Mouse (Mus musculus) limb, embryonic 12.5 days (tissue): ENCODE results near the gene Srd5a1. TPM values are rescaled to one million over a fixed set of nuclear protein-coding genes. Genes with fewer than 3 reads are reported as not detected.

ENCODE experiments used
- ATAC-seq: fragments of 200-750 bp; cut with Nextera tagmentation; 2 replicates; pipeline ENCODE4 v1.8.0; 2017; ENCODE audit warnings: low read depth, moderate TSS enrichment; ENCODE audit not compliant: insufficient number of reproducible peaks, insufficient read depth, low FRiP score, low TSS enrichment
- H3K27ac ChIP-seq: fragments of 300-500 bp; sonication (generic); 2 replicates; pipeline ENCODE4 v1.5.1; 2016; ENCODE audit warnings: mild to moderate bottlenecking, moderate library complexity
- H3K27me3 ChIP-seq: fragments of 300-500 bp; sonication (generic); 2 replicates; pipeline ENCODE4 v1.6.1; 2016; ENCODE audit warnings: mild to moderate bottlenecking, moderate library complexity
- H3K36me3 ChIP-seq: fragments of 300-500 bp; sonication (generic); 2 replicates; pipeline ENCODE4 v1.6.1; 2016; ENCODE audit warnings: mild to moderate bottlenecking, moderate library complexity
- H3K4me1 ChIP-seq: fragments of 300-500 bp; sonication (generic); replicated peaks from 2 replicates; pipeline ENCODE4 v1.6.1; 2016
- H3K4me2 ChIP-seq: fragments of 300-500 bp; sonication (generic); 2 replicates; pipeline ENCODE4 v1.6.1; 2016; ENCODE audit warnings: mild to moderate bottlenecking, moderate library complexity
- H3K4me3 ChIP-seq: fragments of 300-500 bp; sonication (generic); replicated peaks from 2 replicates; pipeline ENCODE4 v1.5.1; 2016; ENCODE audit warnings: mild to moderate bottlenecking
- H3K9ac ChIP-seq: fragments of 300-500 bp; sonication (generic); replicated peaks from 2 replicates; pipeline ENCODE4 v1.6.1; 2016; ENCODE audit warnings: mild to moderate bottlenecking, moderate library complexity
- H3K9me3 ChIP-seq: fragments of 300-500 bp; sonication (generic); 2 replicates; pipeline ENCODE4 v1.6.1; 2016; ENCODE audit warnings: mild to moderate bottlenecking, moderate library complexity
- WGBS: fragments of 180-500 bp; shearing (Covaris S2); methylation state at CpG from one replicate; pipeline ENCODE4 v1.1.7; 2016; 5-methylcytosine and 5-hydroxymethylcytosine counted together
- polyA plus RNA-seq: library from polyadenylated mRNA; unstranded; fragments of >200 nt; fragmentation: Nextera tagmentation; extraction: Ambion mirVana; gene quantifications from 2 replicates; pipeline ENCODE4 v1.2.1, GENCODE M21; 2016

The Srd5a1 gene
- polyA plus RNA-seq, 1 experiment from 2014 or later = 27.9 TPM

- Histone ChIP-seq H3K4me3 (no peak overlapping the region), H3K27ac (no peak overlapping the region), H3K27me3 (no peaks in the 10 kb centered on the region), H3K4me1 (peaks cover 53% of the 10 kb centered on the region), H3K9ac (no peak overlapping the region), H3K4me2 (0 out of 2 replicates have a peak overlapping the region, but pooled peaks have one; percentile 6), H3K36me3 (peaks cover 31% of the 10 kb centered on the region), H3K9me3 (no peaks in the 10 kb centered on the region)
- 84% methylated on average over 3 of the region's 3 CpGs for WGBS
- no peak for ATAC-seq
Measured at GRCm38 (mm10) chr13:69530156-69530555, 81.1 kb downstream of the Srd5a1 start.

GRCm38 (mm10) chr13:69528531-69528930 lies 82.7 kb downstream of the Srd5a1 start:
- Histone ChIP-seq H3K9ac (no peak overlapping the region), H3K4me1 (peaks cover 69% of the 10 kb centered on the region), H3K4me3 (no peak overlapping the region), H3K9me3 (no peaks in the 10 kb centered on the region), H3K27ac (no peak overlapping the region), H3K36me3 (peaks cover 31% of the 10 kb centered on the region), H3K27me3 (no peaks in the 10 kb centered on the region), H3K4me2 (no peak overlapping the region)
- 89% methylated on average over 7 of the region's 7 CpGs for WGBS
- no peak for ATAC-seq

- H3K9ac ChIP-seq = no peak overlapping the region
- ATAC-seq = no peak
- H3K27ac ChIP-seq = peak overlapping the region; percentile 47; the same call in 1 of the 2 replicates
- no peak overlapping the region for H3K4me2 ChIP-seq
- H3K36me3 ChIP-seq = peaks cover 31% of the 10 kb centered on the region
- H3K9me3 ChIP-seq = no peaks in the 10 kb centered on the region
- peaks cover 65% of the 10 kb centered on the region for H3K4me1 ChIP-seq
- no peaks in the 10 kb centered on the region for H3K27me3 ChIP-seq
- no peak overlapping the region for H3K4me3 ChIP-seq
- WGBS = 70% methylated on average over 4 of the region's 4 CpGs
Measured at GRCm38 (mm10) chr13:69525867-69526266, 85.4 kb downstream of the Srd5a1 start.

GRCm38 (mm10) chr13:69524158-69524530 lies 87.1 kb downstream of the Srd5a1 start:
- Histone ChIP-seq H3K27ac (no peak overlapping the region), H3K4me2 (no peak overlapping the region), H3K36me3 (peaks cover 14% of the 10 kb centered on the region; the same call in 1 of the 2 replicates), H3K9ac (no peak overlapping the region), H3K4me3 (no peak overlapping the region), H3K27me3 (no peaks in the 10 kb centered on the region), H3K4me1 (peaks cover 61% of the 10 kb centered on the region), H3K9me3 (no peaks in the 10 kb centered on the region)
- ATAC-seq = no peak
- WGBS = 71% methylated on average over 2 of the region's 2 CpGs

Other genes with a start within 250 kb of the Srd5a1 start
- 130 and 131 TPM in 2 replicates for gene Nsun2, start 77.7 kb downstream of the Srd5a1 start, polyA plus RNA-seq
- 6.3 and 7.3 TPM in 2 replicates for gene Tent4a, start 76.8 kb downstream of the Srd5a1 start, polyA plus RNA-seq
- gene Ube2ql1, start 128.4 kb upstream of the Srd5a1 start, polyA plus RNA-seq = 2.5 and 2.9 TPM in 2 replicates
- 159 and 168 TPM in 2 replicates for gene Med10, start 191.0 kb upstream of the Srd5a1 start, polyA plus RNA-seq